Mouse (Mus musculus): ENCODE data around the gene Adcy9. TPM values are rescaled to one million over a fixed set of nuclear protein-coding genes. Genes with fewer than 3 reads are reported as not detected.
"Not testable (repeated sequence)": the region's sequence is repeated elsewhere in the genome, so short reads cannot be mapped to it uniquely, and the experiment has no call there.

The Adcy9 gene
- polyA plus RNA-seq, 1 experiment from 2014 or later: 1.4 TPM

DNA sequence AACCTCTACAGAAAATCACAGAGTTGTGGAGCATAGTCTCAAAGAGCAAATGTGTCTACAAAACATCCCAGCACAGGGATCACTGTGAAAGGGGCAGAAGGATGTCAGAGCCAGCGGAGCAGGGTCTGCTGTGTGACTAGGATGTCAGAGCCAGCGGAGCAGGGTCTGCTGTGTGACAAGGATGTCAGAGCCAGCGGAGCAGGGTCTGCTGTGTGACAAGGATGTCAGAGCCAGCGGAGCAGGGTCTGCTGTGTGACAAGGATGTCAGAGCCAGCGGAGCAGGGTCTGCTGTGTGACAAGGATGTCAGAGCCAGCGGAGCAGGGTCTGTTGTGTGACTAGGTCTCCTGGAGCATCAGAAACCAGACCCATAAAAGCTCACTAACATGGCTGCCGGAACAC is 81.1 kb downstream of the Adcy9 start:
- not testable (repeated sequence) for H3K27ac ChIP-seq; H3K4me3 ChIP-seq; H3K27me3 ChIP-seq; H3K36me3 ChIP-seq; ATAC-seq (ENCODE audit: insufficient number of reproducible peaks, low FRiP score, low TSS enrichment, low read depth); H3K9me3 ChIP-seq; H3K9ac ChIP-seq; H3K4me2 ChIP-seq; H3K4me1 ChIP-seq
- WGBS: 84% methylated on average over 7 of the region's 7 CpGs

- peak; percentile 69; the same call in 1 of the 2 replicates for ATAC-seq (ENCODE audit: insufficient number of reproducible peaks, low FRiP score, low TSS enrichment, low read depth)
- H3K4me3 ChIP-seq: no peak overlapping the region
Measured at GRCm38 (mm10) chr16:4337269-4337668, 83.0 kb downstream of the Adcy9 start.

DNA sequence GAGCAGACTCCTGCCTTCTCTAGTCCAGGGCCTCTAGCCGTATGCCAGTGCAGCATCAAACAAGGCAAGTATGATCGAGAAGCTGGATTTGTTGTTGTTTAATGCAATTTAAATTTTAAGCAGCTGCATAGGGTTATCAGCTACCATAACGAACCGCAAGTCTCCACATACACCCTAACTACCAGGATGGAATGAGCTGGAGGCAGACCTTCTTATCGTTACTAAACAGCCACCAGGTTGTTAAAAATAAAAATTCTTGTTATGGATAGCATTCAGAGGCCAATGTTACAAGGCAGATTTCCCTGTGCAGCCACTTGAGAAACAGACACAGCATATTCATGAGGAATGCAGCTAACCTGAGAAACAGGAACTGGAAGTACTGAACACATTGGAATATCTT is 86.5 kb downstream of the Adcy9 start:
- Histone ChIP-seq H3K9me3 (no peaks in the 10 kb centered on the region), H3K4me1 (no peaks in the 10 kb centered on the region), H3K36me3 (no peaks in the 10 kb centered on the region), H3K4me2 (no peak overlapping the region), H3K9ac (no peak overlapping the region), H3K27ac (no peak overlapping the region), H3K4me3 (no peak overlapping the region), H3K27me3 (0 out of 2 replicates have a peak, but pooled peaks cover 4% of the 10 kb centered on the region)
- WGBS: 59% methylated on average over 5 of the region's 5 CpGs
- ATAC-seq (ENCODE audit: insufficient number of reproducible peaks, low FRiP score, low TSS enrichment, low read depth): no peak

More at GRCm38 (mm10) chr16:4337269-4337668, 83.0 kb downstream of the Adcy9 start:
- Histone ChIP-seq H3K9ac (no peak overlapping the region), H3K27ac (no peak overlapping the region), H3K36me3 (no peaks in the 10 kb centered on the region), H3K9me3 (no peaks in the 10 kb centered on the region), H3K4me2 (no peak overlapping the region), H3K27me3 (no peaks in the 10 kb centered on the region), H3K4me1 (no peaks in the 10 kb centered on the region)
- WGBS: 48% methylated on average over 4 of the region's 4 CpGs

- H3K4me3 ChIP-seq: no peak overlapping the region
- no peak for ATAC-seq (ENCODE audit: insufficient number of reproducible peaks, low FRiP score, low TSS enrichment, low read depth)
- H3K9me3 ChIP-seq: no peaks in the 10 kb centered on the region
- H3K4me1 ChIP-seq: no peaks in the 10 kb centered on the region
- no peaks in the 10 kb centered on the region for H3K36me3 ChIP-seq
- 70% methylated on average over 2 of the region's 2 CpGs for WGBS
- H3K27ac ChIP-seq: no peak overlapping the region
- H3K4me2 ChIP-seq: no peak overlapping the region
- H3K9ac ChIP-seq: no peak overlapping the region
- H3K27me3 ChIP-seq: 0 out of 2 replicates have a peak, but pooled peaks cover 4% of the 10 kb centered on the region
Measured at GRCm38 (mm10) chr16:4333371-4333770, 86.9 kb downstream of the Adcy9 start.

GRCm38 (mm10) chr16:4327081-4327480 is 93.2 kb downstream of the Adcy9 start:
- H3K27ac ChIP-seq: no peak overlapping the region
- ATAC-seq (ENCODE audit: insufficient number of reproducible peaks, low FRiP score, low TSS enrichment, low read depth): no peak
- H3K27me3 ChIP-seq: 0 out of 2 replicates have a peak, but pooled peaks cover 4% of the 10 kb centered on the region
- no peak overlapping the region for H3K4me3 ChIP-seq
- no peaks in the 10 kb centered on the region for H3K36me3 ChIP-seq
- no peak overlapping the region for H3K9ac ChIP-seq
- no peak overlapping the region for H3K4me2 ChIP-seq
- no peaks in the 10 kb centered on the region for H3K4me1 ChIP-seq
- no peaks in the 10 kb centered on the region for H3K9me3 ChIP-seq

DNA sequence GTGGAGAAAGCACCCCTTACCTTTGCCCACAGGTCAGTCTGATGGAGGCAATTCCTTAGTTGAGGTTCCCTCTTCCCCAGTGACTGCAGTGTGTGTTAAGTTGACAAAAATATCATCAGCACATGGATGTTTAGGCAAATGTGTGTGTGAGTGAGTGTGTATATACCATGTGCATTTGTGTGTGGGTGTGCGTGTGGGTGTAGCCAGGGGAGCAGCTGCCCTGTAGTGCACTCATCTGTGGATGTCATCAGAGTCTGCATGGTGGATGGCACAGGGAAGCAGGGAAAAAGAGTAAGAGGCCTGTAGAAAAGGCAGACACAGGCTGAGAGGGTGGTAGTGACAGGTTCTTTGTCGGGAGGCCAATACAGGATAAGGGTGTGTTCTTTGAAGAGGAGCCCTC is 94.5 kb downstream of the Adcy9 start:
- WGBS: 80% methylated on average over 2 of the region's 2 CpGs
- Histone ChIP-seq H3K4me1 (no peaks in the 10 kb centered on the region), H3K27ac (no peak overlapping the region), H3K27me3 (0 out of 2 replicates have a peak, but pooled peaks cover under 1% of the 10 kb centered on the region), H3K4me2 (no peak overlapping the region), H3K4me3 (no peak overlapping the region), H3K9me3 (no peaks in the 10 kb centered on the region), H3K36me3 (no peaks in the 10 kb centered on the region), H3K9ac (no peak overlapping the region)
- no peak for ATAC-seq (ENCODE audit: insufficient number of reproducible peaks, low FRiP score, low TSS enrichment, low read depth)

DNA sequence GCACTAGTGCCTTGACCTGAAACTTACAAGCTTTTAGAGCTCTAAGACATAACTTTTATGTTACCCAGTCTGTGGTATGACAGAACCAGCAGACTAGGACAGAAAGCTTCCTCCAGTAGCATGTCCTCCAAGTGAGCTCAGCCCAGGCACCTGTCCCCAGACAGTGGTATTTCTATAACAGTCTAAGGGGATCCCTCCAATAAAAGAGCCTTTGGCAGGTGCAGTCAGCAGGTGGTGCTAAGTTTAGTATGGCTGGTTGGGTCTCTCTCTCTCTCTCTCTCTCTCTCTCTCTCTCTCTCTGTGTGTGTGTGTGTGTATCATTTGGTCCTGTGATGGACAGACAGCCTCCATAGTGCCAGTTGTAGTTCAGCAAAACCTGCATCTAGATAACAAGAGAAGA is 95.3 kb downstream of the Adcy9 start:
- no peak for ATAC-seq (ENCODE audit: insufficient number of reproducible peaks, low FRiP score, low TSS enrichment, low read depth)
- H3K27me3 ChIP-seq: no peaks in the 10 kb centered on the region
- H3K27ac ChIP-seq: no peak overlapping the region
- no peaks in the 10 kb centered on the region for H3K36me3 ChIP-seq
- H3K4me1 ChIP-seq: no peaks in the 10 kb centered on the region
- H3K9ac ChIP-seq: no peak overlapping the region
- H3K4me2 ChIP-seq: no peak overlapping the region
- no peak overlapping the region for H3K4me3 ChIP-seq
- H3K9me3 ChIP-seq: no peaks in the 10 kb centered on the region

- Histone ChIP-seq H3K4me2 (no peak overlapping the region), H3K36me3 (no peaks in the 10 kb centered on the region), H3K27me3 (no peaks in the 10 kb centered on the region), H3K27ac (no peak overlapping the region), H3K9me3 (no peaks in the 10 kb centered on the region), H3K4me1 (no peaks in the 10 kb centered on the region), H3K9ac (no peak overlapping the region), H3K4me3 (no peak overlapping the region)
- 66% methylated on average over 3 of the region's 3 CpGs for WGBS
- no peak for ATAC-seq (ENCODE audit: insufficient number of reproducible peaks, low FRiP score, low TSS enrichment, low read depth)
Measured at GRCm38 (mm10) chr16:4320856-4321255, 99.4 kb downstream of the Adcy9 start.

DNA sequence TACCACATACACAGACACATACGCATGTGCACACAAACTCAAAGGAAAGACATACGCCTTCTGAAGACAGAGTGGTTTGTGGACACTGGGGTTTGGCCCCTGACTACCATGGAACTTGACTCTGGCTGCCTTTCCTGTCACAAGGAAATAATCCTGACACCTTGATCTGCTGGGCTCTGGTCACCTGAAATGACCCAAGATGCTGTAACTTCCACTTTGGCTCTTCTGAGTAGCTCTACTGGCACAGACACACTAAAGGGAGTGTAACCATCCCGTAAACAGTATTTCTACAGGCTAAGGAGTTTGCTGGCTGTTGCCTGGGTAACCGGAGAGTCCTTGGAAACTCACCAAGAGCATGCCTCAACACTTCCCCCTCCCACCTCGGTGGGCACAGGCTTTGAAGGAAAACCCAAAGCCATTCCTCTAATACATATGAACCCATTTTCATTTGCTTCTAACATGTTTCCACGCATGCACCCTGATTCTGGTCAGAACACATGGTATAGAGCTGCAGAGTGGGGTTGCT is 102.2 kb downstream of the Adcy9 start:
- 52% methylated on average over 6 of the region's 6 CpGs for WGBS
- Histone ChIP-seq H3K4me3 (no peak overlapping the region), H3K4me2 (no peak overlapping the region), H3K27ac (no peak overlapping the region), H3K4me1 (no peaks in the 10 kb centered on the region), H3K27me3 (no peaks in the 10 kb centered on the region), H3K9me3 (no peaks in the 10 kb centered on the region), H3K9ac (no peak overlapping the region), H3K36me3 (no peaks in the 10 kb centered on the region)
- no peak for ATAC-seq (ENCODE audit: insufficient number of reproducible peaks, low FRiP score, low TSS enrichment, low read depth)

GRCm38 (mm10) chr16:4316094-4316474 is 104.2 kb downstream of the Adcy9 start:
- no peak for ATAC-seq (ENCODE audit: insufficient number of reproducible peaks, low FRiP score, low TSS enrichment, low read depth)
- H3K9ac ChIP-seq: no peak overlapping the region
- no peaks in the 10 kb centered on the region for H3K4me1 ChIP-seq
- 34% methylated on average over 3 of the region's 3 CpGs for WGBS
- H3K27ac ChIP-seq: no peak overlapping the region
- no peaks in the 10 kb centered on the region for H3K27me3 ChIP-seq
- no peaks in the 10 kb centered on the region for H3K9me3 ChIP-seq
- no peaks in the 10 kb centered on the region for H3K36me3 ChIP-seq
- H3K4me2 ChIP-seq: no peak overlapping the region
- no peak overlapping the region for H3K4me3 ChIP-seq

DNA sequence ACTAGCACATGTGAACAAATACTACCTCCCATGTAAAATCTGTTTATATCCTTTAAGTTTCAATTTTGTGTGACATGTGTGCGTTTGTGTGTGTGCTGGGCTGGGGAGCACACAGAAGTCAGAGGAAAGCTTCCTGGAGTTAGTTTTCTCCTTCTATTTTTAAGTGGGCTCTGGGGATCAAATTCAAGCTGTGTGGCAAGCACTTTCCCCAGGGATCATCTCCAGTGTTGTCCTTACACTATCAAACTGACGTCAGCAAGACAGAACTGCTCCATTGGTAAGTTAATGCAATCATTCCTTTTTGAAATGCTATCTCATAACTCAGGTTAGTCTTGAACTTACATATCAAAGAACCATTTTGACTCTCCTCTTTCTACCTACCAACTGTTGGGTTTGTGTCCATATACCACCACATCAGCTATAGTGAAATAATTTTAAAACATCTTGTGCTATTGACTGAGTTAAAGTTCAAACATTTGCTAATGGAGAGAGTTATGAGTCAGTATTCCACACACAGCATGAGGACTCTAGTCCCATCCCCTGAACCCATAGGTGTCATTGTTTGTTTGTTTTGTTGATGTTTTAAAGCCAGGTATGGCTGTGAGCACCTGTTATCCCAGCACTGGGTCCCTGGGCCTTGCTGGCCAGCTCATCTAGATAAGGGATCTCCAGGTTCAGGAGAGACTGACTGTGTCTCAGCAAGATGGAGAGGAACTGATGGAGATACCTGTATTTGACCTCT is 104.8 kb downstream of the Adcy9 start:
- 70% methylated on average over 2 of the region's 2 CpGs for WGBS
- H3K27ac ChIP-seq: no peak overlapping the region
- H3K9me3 ChIP-seq: no peaks in the 10 kb centered on the region
- no peak overlapping the region for H3K4me3 ChIP-seq
- H3K4me1 ChIP-seq: no peaks in the 10 kb centered on the region
- no peaks in the 10 kb centered on the region for H3K36me3 ChIP-seq
- no peak overlapping the region for H3K9ac ChIP-seq
- no peaks in the 10 kb centered on the region for H3K27me3 ChIP-seq
- no peak for ATAC-seq (ENCODE audit: insufficient number of reproducible peaks, low FRiP score, low TSS enrichment, low read depth)
- H3K4me2 ChIP-seq: no peak overlapping the region

GRCm38 (mm10) chr16:4314891-4315290 is 105.4 kb downstream of the Adcy9 start:
- 86% methylated on average over 4 of the region's 4 CpGs for WGBS
- H3K27me3 ChIP-seq: no peaks in the 10 kb centered on the region
- H3K4me1 ChIP-seq: no peaks in the 10 kb centered on the region
- no peak overlapping the region for H3K4me3 ChIP-seq
- no peaks in the 10 kb centered on the region for H3K9me3 ChIP-seq
- no peaks in the 10 kb centered on the region for H3K36me3 ChIP-seq
- no peak overlapping the region for H3K27ac ChIP-seq
- H3K9ac ChIP-seq: no peak overlapping the region
- no peak for ATAC-seq (ENCODE audit: insufficient number of reproducible peaks, low FRiP score, low TSS enrichment, low read depth)
- H3K4me2 ChIP-seq: no peak overlapping the region

Data from limb, embryonic 15.5 days (tissue).